Mouse (Mus musculus) neural tube, embryonic 10.5 days (tissue): Measurements from ENCODE around the gene Plekhg4.

Source experiments
- DNase-seq: peaks from one replicate; pipeline ENCODE4 v3.0.0-alpha.2; 2017; ENCODE audit warnings: low spot score; ENCODE audit errors: extremely low spot score

Gene Plekhg4

GRCm38 (mm10) chr8:105373032-105373431 is at the start of gene Plekhg4:
Plekhg4 (plus strand) TSS chr8:105373274.
- no peak for DNase-seq

- DNase-seq: no peak
These were observed 47.4 kb upstream of the Plekhg4 start for GRCm38 (mm10) chr8:105325641-105326093.

GRCm38 (mm10) chr8:105326141-105326672 is 46.9 kb upstream of the Plekhg4 start, which contains the start of the genes Lrrc29 and Tmem208:
Lrrc29 (minus strand) TSS chr8:105326278.
Tmem208 (plus strand) TSS chr8:105326354.
- peak; percentile 95 for DNase-seq

- DNase-seq: no peak
These were observed 46.1 kb upstream of the Plekhg4 start for GRCm38 (mm10) chr8:105326968-105327367.

DNA sequence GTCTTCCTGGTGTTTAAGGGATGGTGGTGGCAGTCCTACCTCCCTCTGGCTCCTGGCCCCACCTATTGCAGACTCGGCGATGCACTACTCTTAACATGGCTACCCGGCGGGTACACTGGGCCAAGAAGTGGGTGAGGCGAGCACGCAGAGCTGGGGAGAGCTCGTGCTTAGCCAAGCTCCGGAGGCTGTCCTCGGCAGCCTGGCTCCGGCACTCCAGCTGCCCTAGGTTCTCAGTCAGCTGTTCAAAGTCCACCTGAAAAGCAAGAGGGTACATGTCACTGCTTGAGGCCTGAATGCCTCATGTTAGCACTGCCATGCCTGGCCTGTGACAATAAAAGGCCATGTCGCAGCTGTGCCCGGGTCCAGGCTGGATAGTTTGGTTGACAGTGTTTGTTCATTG is 42.7 kb upstream of the Plekhg4 start:
- no peak for DNase-seq

DNA sequence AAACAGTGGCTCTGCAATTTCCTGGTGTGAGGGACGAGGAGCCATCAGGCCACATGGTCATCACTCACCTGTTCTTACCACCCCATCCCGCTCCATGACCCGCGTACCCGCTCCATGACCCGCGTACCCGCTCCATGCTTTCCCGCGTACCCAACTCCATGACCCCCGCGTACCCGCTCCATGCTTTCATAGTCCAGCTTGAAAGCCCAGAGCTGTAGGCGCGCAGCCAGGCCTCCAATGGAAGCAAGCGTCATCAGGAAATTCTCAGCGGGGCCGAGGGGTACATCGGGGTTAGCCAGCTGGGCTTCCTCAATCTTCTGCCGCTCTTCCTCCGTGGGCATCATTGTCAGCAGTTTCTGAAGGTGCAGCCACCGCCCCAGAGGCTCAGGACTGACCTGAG is 41.6 kb upstream of the Plekhg4 start:
- DNase-seq: no peak

DNA sequence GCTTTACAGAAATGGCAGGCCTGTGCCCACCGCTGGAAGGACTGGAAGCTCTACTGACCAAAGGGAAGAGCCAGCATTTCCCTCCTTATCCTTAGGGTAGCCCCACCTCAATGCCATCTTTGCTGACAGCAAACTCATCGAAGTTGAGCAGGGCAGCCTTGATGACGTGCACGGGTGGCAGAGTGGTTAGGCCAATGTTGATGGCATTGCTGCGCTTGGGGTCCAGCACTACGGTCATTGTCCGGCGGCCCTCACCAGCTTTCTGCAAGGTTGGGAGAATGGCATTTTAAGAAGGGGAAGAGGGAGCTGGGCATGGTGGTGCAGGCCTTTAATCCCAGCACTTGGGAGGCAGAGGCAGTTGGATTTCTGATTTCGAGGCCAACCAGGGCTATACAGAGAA is 41.1 kb upstream of the Plekhg4 start:
- no peak for DNase-seq

DNA sequence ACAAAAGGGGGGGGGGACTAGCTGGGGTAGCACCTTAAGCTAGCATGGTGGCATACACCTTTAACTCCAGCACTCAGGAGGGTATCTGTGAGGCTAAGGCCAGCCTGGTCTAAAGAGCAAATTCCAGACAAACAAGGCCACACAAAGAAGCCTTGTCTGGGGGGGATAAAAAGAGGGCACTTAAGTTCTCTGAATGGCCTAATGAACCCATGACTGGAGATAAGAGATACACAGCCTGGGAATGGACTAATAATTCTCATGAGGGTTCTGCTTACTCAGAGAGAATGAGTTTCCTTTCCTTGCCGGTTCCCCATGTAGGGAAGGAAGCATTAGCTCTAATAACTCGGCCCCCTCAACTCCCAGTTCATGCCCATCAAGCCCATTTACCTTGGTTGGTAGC is 40.6 kb upstream of the Plekhg4 start:
- no peak for DNase-seq

DNA sequence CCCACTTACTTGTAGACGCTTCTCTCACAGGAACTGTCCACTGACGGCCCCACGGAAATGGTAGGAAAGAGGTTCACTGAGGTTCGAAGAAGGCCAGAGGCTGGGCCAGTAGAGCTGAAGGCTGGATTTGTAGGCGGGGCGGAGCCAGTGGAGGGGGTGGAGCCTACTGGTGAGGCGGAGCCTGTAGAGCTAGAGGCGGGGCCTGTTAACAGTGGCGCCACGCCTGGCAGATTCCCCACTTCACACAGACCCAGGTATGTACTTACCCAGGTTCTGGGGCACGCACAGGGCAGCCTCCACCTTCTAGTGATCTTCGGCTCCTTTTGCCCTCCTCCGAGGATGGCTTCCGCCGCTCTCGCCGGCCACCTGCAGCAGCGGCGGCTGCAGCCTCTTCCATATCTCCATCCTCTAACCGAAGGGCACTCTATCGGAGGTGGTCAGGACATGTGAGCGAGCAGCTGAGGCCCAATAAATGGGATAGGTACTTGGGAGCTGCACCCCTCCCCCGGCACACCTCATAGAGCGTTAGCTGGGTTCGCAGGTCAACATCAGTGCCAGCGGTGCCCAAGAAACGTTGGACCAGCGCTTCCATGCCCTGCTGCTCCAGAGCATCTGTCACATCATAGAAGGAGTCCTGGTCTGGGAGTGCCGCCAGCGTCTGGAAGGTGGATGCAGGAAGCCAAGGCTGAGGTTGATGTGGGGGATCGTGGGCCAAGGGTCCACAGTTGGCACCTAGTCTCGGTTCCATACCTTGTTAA is 36.5 kb upstream of the Plekhg4 start:
- no peak for DNase-seq

DNA sequence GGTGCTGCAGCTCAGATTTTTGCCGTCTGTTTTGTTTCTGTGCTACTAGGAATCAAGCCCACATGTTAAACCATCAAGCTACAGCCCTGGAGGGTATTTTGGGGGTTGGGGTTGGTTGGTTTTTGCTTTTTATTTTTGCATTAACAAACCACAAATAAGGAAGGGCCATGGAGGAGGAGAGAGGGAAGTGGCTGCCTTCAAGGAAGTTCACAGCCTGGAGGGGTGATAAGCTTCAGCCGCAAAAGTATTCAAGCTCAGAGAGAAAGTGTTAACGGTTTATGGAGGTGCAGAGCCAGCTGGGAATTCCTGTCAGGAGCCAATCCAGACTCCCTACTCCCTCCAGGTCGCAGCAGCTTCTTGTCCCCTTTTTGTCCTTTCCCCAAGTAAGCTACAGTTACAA is 34.1 kb upstream of the Plekhg4 start:
- no peak for DNase-seq

DNA sequence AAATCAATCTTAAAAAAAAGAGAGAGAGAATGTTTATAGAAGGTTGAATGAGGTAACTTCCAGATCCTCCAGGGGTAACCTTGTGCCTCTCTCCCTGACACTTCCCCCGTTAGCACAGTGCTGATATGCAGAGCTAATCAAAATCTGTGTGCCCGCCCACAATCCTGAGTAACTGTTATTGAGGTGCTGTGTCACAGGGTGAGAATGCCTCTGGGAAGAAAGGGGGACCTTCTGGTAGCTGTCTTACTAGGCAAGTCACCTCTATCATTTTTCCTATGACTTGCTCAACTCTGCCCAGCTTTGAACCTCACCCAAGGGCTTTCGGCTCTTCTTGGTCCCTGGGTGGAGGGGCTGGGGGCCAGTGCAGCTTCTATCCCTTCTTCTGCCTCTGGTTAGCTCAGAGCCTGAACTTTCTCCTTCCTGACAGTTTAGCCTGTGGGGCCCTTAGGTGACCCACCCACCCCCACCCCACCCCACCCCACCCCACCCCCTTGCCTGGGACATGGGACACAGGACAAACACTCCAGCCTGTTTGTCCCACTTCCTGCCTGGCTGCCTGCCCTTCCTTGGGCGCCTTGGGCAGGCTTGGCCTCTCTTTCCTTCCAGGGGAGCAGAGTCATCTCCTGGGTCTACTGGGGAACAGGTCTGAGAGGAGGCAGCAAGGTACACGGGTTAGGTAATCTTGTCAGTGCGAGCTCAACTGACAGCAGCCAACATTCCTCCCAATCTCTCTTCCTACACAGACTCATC is 33.0 kb upstream of the Plekhg4 start:
- DNase-seq: no peak

DNA sequence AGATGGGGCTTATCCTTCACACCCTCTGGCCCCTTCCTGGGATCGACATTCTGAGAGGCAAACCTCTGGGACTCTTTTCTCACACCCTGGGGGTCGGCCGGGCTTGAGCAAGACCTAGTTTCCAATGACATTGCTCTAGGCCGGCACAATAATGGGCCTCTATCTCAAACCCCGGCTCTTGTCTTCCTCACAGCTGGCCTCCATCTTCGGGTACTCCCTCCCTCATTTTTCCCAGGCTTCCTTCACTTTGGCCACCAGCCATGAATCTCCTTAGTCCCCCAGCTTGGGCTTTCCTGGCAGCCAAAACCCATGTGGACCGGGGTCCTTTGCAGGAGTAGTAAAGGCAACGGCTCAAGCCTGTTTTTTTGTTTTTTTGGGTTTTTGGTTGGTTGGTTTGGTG is 31.7 kb upstream of the Plekhg4 start:
- no peak for DNase-seq

- DNase-seq: no peak
These were observed 30.3 kb upstream of the Plekhg4 start for GRCm38 (mm10) chr8:105342768-105343167.

DNA sequence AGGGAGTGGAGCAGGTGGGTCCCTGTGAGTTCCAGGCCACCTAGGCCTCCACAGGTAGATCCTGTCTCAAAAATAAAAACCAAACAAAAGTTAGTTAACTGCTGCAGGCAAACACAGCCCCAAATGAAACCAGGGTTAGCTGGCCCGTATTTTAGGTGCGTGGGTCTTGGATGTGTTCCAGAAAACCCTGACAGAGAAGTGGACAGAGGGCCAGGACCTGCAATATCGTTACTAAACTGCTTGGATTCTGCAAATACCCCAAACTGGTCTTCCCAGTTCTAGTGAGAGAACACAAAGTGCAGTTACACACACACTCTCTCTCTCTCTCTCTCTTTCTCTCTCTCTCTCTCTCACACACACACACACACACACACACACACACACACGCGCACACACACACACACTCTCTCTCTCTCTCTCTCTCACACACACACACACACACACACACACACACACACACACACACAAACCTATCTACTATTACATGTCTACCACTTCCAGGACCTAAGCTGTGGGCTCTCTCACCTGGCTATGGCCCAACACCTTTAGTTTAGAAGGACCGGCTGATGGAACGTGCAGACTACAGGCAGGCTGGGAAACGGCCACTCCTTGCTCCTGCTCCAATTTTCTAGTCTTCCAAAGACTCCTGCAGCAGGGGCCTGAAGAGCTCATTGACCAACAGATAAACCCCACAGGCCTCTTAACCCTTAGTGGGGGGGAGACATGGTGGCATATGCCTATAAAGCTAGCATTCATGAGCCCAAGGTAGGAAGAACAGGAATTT is 29.1 kb upstream of the Plekhg4 start:
- no peak for DNase-seq

GRCm38 (mm10) chr8:105345061-105345975 is 27.8 kb upstream of the Plekhg4 start:
- no peak for DNase-seq

DNA sequence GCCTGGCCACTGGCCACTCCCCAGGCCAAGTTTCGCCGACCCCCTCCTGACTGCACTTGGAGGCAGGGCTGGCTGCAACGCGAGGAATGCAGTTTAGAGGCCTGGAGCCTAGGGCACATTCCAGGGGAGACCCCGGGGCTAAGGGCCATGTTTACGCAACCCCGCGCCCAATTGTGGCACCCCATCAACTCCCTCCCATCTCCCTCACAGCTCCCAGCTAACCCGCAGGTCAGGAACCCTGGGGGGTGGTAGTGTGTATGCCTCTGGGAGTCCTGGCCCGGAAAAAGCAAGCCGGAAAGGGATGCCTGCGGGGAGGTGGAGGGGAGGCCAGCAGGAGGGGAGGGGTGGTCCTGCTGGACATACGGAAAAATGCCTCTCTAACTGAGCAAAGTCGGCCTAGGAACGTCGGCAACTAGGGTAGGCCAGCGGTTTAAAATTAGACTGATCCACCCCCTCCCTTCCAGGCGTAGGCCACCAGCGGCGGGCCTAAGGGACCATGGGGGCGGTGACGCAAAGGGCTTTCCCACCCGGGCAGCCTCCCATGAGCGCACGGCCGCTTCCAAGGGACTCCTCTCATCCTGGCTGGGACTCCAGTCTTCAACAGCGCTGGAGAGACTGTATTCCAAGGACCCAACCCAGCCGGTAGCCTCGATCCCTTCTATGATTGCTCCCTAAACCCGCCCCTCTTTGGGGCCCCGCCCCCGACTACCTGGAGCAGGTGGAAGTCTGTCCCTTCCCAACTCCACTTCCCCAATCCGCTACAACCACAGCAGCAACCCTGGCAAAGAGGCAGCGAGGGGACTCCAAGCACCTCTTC is 26.3 kb upstream of the Plekhg4 start:
- peak; percentile 55 for DNase-seq

DNA sequence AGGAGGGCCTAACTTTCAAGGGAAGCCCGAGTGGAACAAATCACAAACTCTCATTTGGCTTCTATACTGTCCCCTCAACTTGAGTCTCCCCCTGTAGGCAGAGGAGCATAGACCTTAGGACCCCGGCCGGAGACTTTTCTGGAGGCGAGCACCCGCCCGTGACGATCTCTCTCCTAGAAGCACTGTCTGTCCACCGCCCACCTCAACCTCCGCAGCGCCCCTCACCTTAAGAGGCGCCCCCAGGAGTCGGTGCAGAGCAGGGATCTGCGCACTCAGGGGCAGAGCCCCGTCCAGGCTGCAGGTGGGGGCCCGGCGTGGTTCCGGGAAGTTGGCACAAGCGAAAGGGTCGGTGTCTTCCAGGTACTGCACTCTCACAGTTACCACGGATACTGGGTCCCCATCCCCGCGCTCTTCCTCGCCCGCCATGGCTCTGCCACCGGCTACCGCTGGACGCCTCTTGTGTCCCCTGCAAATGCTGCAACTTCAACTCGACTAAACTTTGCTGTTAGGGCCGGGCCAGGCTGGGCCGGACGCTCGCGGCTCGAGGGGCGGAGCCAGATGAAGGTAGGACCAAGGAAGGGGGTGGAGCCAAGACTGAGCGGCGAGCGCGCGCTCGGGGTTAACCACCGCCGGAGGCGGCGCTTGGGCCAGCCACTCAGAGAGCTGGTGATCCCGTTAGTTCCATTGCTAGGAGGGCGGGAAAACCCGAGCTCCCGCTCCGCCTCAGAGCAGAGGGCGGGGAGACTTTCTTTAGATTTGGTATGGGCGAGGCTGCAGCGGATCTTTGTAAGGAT is 25.4 kb upstream of the Plekhg4 start, which contains the start of gene Fhod1:
Fhod1 (minus strand) TSS at position 526 of the 794 bp plus-strand sequence.
- DNase-seq: peak; percentile 92

DNA sequence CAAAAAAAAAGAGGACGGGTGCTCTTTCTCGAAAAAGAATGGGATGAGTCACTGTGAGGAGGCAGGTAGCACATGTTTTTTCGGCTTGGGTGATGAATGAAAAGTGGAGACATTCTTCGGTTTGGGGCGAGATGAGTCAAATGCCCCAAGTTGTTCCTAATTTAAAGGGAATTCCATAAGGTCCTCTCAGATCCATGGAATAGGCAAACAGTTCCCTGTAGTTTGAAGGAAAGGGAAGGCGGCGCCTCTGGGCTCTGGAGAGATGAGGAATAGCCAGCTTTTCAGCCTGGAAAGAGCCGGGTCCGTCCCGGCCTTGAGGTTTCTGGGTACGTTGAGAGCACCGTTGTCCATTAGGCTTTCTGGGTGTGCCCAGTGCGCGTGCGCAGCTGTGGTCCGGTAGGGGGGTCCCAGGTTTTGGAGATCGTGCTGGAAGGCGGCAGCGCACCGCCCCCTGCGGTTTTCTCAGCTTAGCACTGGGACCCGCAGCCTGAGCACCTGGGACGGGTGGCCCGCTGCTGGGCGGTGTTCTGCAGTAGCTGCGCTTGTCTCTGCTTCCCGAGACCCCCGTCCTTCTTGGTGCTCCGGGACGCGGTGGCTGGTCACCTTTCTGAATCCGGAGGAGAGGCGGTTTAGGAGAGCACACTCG is 24.5 kb upstream of the Plekhg4 start, which contains the start of gene Slc9a5:
Slc9a5 (plus strand) TSS at position 394 of the 646 bp plus-strand sequence.
- DNase-seq: peak; percentile 84
